Mouse (Mus musculus): Measurements from ENCODE around the gene Cacng6. TPM values are rescaled to one million over a fixed set of nuclear protein-coding genes. Genes with fewer than 3 reads are reported as not detected.

Gene Cacng6
- polyA plus RNA-seq, 1 experiment from 2014 or later: 1.6 TPM

GRCm38 (mm10) chr7:3411160-3411941 is 12.6 kb upstream of the Cacng6 start:
- WGBS: under 1% methylated on average over 33 of the region's 33 CpGs
- H3K9ac ChIP-seq (ENCODE audit: low read length): peak overlapping the region; percentile 26; the same call in 1 of the 2 replicates
- no peaks in the 10 kb centered on the region for H3K9me3 ChIP-seq (ENCODE audit: control insufficient read depth, low read length)
- DNase-seq (ENCODE audit: low spot score): peak; percentile 82
- H3K27me3 ChIP-seq (ENCODE audit: control insufficient read depth, insufficient read depth, low read length): peaks cover 44% of the 10 kb centered on the region
- peak overlapping the region; percentile 59 for H3K4me2 ChIP-seq (ENCODE audit: low read depth)
- H3K36me3 ChIP-seq (ENCODE audit: control insufficient read depth, insufficient read depth, low read length): no peaks in the 10 kb centered on the region
- H3K4me3 ChIP-seq (ENCODE audit: low read depth, low read length): peak overlapping the region; percentile 35
- H3K27ac ChIP-seq (ENCODE audit: low read depth, low read length): no peak overlapping the region
- H3K4me1 ChIP-seq (ENCODE audit: control insufficient read depth, insufficient read depth, low read length): peaks cover 2% of the 10 kb centered on the region; the same call in 1 of the 2 replicates
- peak; percentile 91 for ATAC-seq (ENCODE audit: insufficient read depth, low FRiP score, low TSS enrichment)

- Histone ChIP-seq H3K4me1 (ENCODE audit: control insufficient read depth, insufficient read depth, low read length) (peaks cover 2% of the 10 kb centered on the region; the same call in 1 of the 2 replicates), H3K27me3 (ENCODE audit: control insufficient read depth, insufficient read depth, low read length) (peaks cover 50% of the 10 kb centered on the region), H3K9ac (ENCODE audit: low read length) (no peak overlapping the region), H3K36me3 (ENCODE audit: control insufficient read depth, insufficient read depth, low read length) (no peaks in the 10 kb centered on the region), H3K9me3 (ENCODE audit: control insufficient read depth, low read length) (no peaks in the 10 kb centered on the region), H3K4me3 (ENCODE audit: low read depth, low read length) (peak overlapping the region; percentile 35), H3K27ac (ENCODE audit: low read depth, low read length) (no peak overlapping the region), H3K4me2 (ENCODE audit: low read depth) (peak overlapping the region; percentile 59)
- no peak for ATAC-seq (ENCODE audit: insufficient read depth, low FRiP score, low TSS enrichment)
- WGBS: under 1% methylated on average over 20 of the region's 20 CpGs
- peak; percentile 67 for DNase-seq (ENCODE audit: low spot score)
Measured at GRCm38 (mm10) chr7:3412036-3412435, 12.0 kb upstream of the Cacng6 start.

GRCm38 (mm10) chr7:3414888-3415287 is 9.1 kb upstream of the Cacng6 start:
- Histone ChIP-seq H3K9me3 (ENCODE audit: control insufficient read depth, low read length) (no peaks in the 10 kb centered on the region), H3K4me3 (ENCODE audit: low read depth, low read length) (peak overlapping the region; percentile 56), H3K9ac (ENCODE audit: low read length) (peak overlapping the region; percentile 50), H3K27me3 (ENCODE audit: control insufficient read depth, insufficient read depth, low read length) (peaks cover 58% of the 10 kb centered on the region), H3K36me3 (ENCODE audit: control insufficient read depth, insufficient read depth, low read length) (no peaks in the 10 kb centered on the region), H3K27ac (ENCODE audit: low read depth, low read length) (no peak overlapping the region), H3K4me2 (ENCODE audit: low read depth) (peak overlapping the region; percentile 98), H3K4me1 (ENCODE audit: control insufficient read depth, insufficient read depth, low read length) (peaks cover 2% of the 10 kb centered on the region; the same call in 1 of the 2 replicates)
- WGBS: under 1% methylated on average over 43 of the region's 47 CpGs
- DNase-seq (ENCODE audit: low spot score): peak; percentile 61
- no peak for ATAC-seq (ENCODE audit: insufficient read depth, low FRiP score, low TSS enrichment)

GRCm38 (mm10) chr7:3415378-3415777 is 8.6 kb upstream of the Cacng6 start:
- Histone ChIP-seq H3K27me3 (ENCODE audit: control insufficient read depth, insufficient read depth, low read length) (peaks cover 58% of the 10 kb centered on the region), H3K4me3 (ENCODE audit: low read depth, low read length) (peak overlapping the region; percentile 56), H3K9me3 (ENCODE audit: control insufficient read depth, low read length) (no peaks in the 10 kb centered on the region), H3K4me1 (ENCODE audit: control insufficient read depth, insufficient read depth, low read length) (peaks cover 2% of the 10 kb centered on the region; the same call in 1 of the 2 replicates), H3K4me2 (ENCODE audit: low read depth) (peak overlapping the region; percentile 98), H3K9ac (ENCODE audit: low read length) (peak overlapping the region; percentile 50), H3K27ac (ENCODE audit: low read depth, low read length) (no peak overlapping the region), H3K36me3 (ENCODE audit: control insufficient read depth, insufficient read depth, low read length) (no peaks in the 10 kb centered on the region)
- ATAC-seq (ENCODE audit: insufficient read depth, low FRiP score, low TSS enrichment) (no peak), DNase-seq (ENCODE audit: low spot score) (peak; percentile 27)
- under 1% methylated on average over 48 of the region's 60 CpGs for WGBS

- H3K36me3 ChIP-seq (ENCODE audit: control insufficient read depth, insufficient read depth, low read length): no peaks in the 10 kb centered on the region
- H3K9me3 ChIP-seq (ENCODE audit: control insufficient read depth, low read length): no peaks in the 10 kb centered on the region
- H3K4me1 ChIP-seq (ENCODE audit: control insufficient read depth, insufficient read depth, low read length): 0 out of 2 replicates have a peak, but pooled peaks cover 4% of the 10 kb centered on the region
- no peak overlapping the region for H3K9ac ChIP-seq (ENCODE audit: low read length)
- no peak overlapping the region for H3K27ac ChIP-seq (ENCODE audit: low read depth, low read length)
- H3K27me3 ChIP-seq (ENCODE audit: control insufficient read depth, insufficient read depth, low read length): peaks cover 56% of the 10 kb centered on the region
- H3K4me2 ChIP-seq (ENCODE audit: low read depth): no peak overlapping the region
- no peak overlapping the region for H3K4me3 ChIP-seq (ENCODE audit: low read depth, low read length)
- 26% methylated on average over 6 of the region's 6 CpGs for WGBS
- no peak for ATAC-seq (ENCODE audit: insufficient read depth, low FRiP score, low TSS enrichment)
- no peak for DNase-seq (ENCODE audit: low spot score)
Measured at GRCm38 (mm10) chr7:3419941-3420340, 4.1 kb upstream of the Cacng6 start.

GRCm38 (mm10) chr7:3420466-3420865 is 3.5 kb upstream of the Cacng6 start:
- no peak overlapping the region for H3K9ac ChIP-seq (ENCODE audit: low read length)
- no peak overlapping the region for H3K4me2 ChIP-seq (ENCODE audit: low read depth)
- ATAC-seq (ENCODE audit: insufficient read depth, low FRiP score, low TSS enrichment) (no peak), DNase-seq (ENCODE audit: low spot score) (no peak)
- H3K4me3 ChIP-seq (ENCODE audit: low read depth, low read length): no peak overlapping the region
- WGBS: 57% methylated on average over 5 of the region's 5 CpGs
- no peaks in the 10 kb centered on the region for H3K9me3 ChIP-seq (ENCODE audit: control insufficient read depth, low read length)
- no peaks in the 10 kb centered on the region for H3K36me3 ChIP-seq (ENCODE audit: control insufficient read depth, insufficient read depth, low read length)
- H3K27ac ChIP-seq (ENCODE audit: low read depth, low read length): no peak overlapping the region
- peaks cover 55% of the 10 kb centered on the region for H3K27me3 ChIP-seq (ENCODE audit: control insufficient read depth, insufficient read depth, low read length)
- 0 out of 2 replicates have a peak, but pooled peaks cover 4% of the 10 kb centered on the region for H3K4me1 ChIP-seq (ENCODE audit: control insufficient read depth, insufficient read depth, low read length)

GRCm38 (mm10) chr7:3421297-3421696 is 2.7 kb upstream of the Cacng6 start:
- no peaks in the 10 kb centered on the region for H3K9me3 ChIP-seq (ENCODE audit: control insufficient read depth, low read length)
- no peak overlapping the region for H3K4me2 ChIP-seq (ENCODE audit: low read depth)
- 75% methylated on average over 3 of the region's 3 CpGs for WGBS
- peaks cover 48% of the 10 kb centered on the region for H3K27me3 ChIP-seq (ENCODE audit: control insufficient read depth, insufficient read depth, low read length)
- ATAC-seq (ENCODE audit: insufficient read depth, low FRiP score, low TSS enrichment): no peak
- H3K36me3 ChIP-seq (ENCODE audit: control insufficient read depth, insufficient read depth, low read length): no peaks in the 10 kb centered on the region
- H3K4me1 ChIP-seq (ENCODE audit: control insufficient read depth, insufficient read depth, low read length): 0 out of 2 replicates have a peak, but pooled peaks cover 4% of the 10 kb centered on the region
- H3K9ac ChIP-seq (ENCODE audit: low read length): no peak overlapping the region
- H3K27ac ChIP-seq (ENCODE audit: low read depth, low read length): no peak overlapping the region
- no peak overlapping the region for H3K4me3 ChIP-seq (ENCODE audit: low read depth, low read length)
- DNase-seq (ENCODE audit: low spot score): no peak

GRCm38 (mm10) chr7:3422051-3422450 is 1.9 kb upstream of the Cacng6 start:
- no peak overlapping the region for H3K27ac ChIP-seq (ENCODE audit: low read depth, low read length)
- no peak for ATAC-seq (ENCODE audit: insufficient read depth, low FRiP score, low TSS enrichment)
- no peak overlapping the region for H3K4me2 ChIP-seq (ENCODE audit: low read depth)
- H3K27me3 ChIP-seq (ENCODE audit: control insufficient read depth, insufficient read depth, low read length): peaks cover 41% of the 10 kb centered on the region
- 0 out of 2 replicates have a peak, but pooled peaks cover 4% of the 10 kb centered on the region for H3K4me1 ChIP-seq (ENCODE audit: control insufficient read depth, insufficient read depth, low read length)
- no peaks in the 10 kb centered on the region for H3K9me3 ChIP-seq (ENCODE audit: control insufficient read depth, low read length)
- H3K4me3 ChIP-seq (ENCODE audit: low read depth, low read length): no peak overlapping the region
- no peak for DNase-seq (ENCODE audit: low spot score)
- H3K9ac ChIP-seq (ENCODE audit: low read length): no peak overlapping the region
- 69% methylated on average over 7 of the region's 7 CpGs for WGBS
- H3K36me3 ChIP-seq (ENCODE audit: control insufficient read depth, insufficient read depth, low read length): no peaks in the 10 kb centered on the region
